Mouse (Mus musculus): ENCODE data around the gene Efcab6. TPM values are rescaled to one million over a fixed set of nuclear protein-coding genes. Genes with fewer than 3 reads are reported as not detected.

Efcab6 gene
- polyA plus RNA-seq, 1 experiment from 2014 or later: 1.3 TPM

DNA sequence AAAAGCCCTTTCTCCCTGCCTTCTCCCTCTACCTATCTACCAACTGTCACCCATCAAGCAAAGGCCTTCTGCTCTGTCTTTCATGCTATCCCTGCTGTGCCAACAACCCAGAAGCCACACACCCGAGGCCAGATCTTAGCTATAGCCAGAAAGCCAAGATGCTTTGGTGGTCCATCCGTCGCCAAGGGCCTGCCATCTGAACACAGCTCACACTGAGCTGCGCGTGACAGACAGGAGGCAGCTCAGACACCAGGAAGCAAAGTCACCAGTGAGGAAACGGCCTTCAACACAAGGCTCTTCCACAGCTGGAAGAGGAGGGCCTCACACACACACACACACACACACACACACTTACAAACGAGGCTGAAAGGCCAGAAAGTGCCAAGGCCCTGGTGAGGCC, 29.7 kb upstream of the Efcab6 start:
- no peaks in the 10 kb centered on the region for H3K4me1 ChIP-seq (ENCODE audit: control insufficient read depth, insufficient read depth, low read length)
- no peak overlapping the region for H3K4me2 ChIP-seq (ENCODE audit: low read depth, low read length)
- H3K4me3 ChIP-seq (ENCODE audit: low read depth, low read length): no peak overlapping the region
- no peaks in the 10 kb centered on the region for H3K36me3 ChIP-seq (ENCODE audit: control insufficient read depth, insufficient read depth, low read length)
- H3K9ac ChIP-seq (ENCODE audit: low read depth, low read length): no peak overlapping the region
- 43% methylated on average over 7 of the region's 7 CpGs for WGBS
- ATAC-seq (ENCODE audit: low read depth) (no peak), DNase-seq (ENCODE audit: low spot score) (no peak)
- H3K27me3 ChIP-seq (replicated peaks; ENCODE audit: control insufficient read depth, insufficient read depth, low read length): no peaks in the 10 kb centered on the region
- H3K27ac ChIP-seq (replicated peaks; ENCODE audit: low read depth, low read length): no peak overlapping the region
- H3K9me3 ChIP-seq (ENCODE audit: control insufficient read depth, low read length): no peaks in the 10 kb centered on the region

DNA sequence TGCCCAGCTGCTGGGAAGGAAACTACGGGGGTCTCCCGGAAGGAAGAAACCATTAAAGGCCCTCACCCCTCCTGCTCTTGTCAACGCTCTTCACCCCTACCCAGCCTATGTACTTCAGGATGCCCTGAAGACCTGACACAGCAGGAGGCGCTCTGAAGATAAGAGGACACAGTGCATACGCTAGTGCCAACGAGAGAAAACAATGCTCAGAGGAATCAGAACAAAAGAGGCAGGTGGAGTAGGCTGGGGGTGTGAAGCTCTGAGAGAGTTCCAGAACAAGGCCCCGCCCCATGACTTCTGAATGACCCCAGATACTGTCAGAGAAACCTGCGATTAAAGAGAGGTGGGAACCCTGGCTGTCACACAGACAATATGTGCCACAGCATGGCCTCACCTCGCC, 21.6 kb upstream of the Efcab6 start:
- no peaks in the 10 kb centered on the region for H3K9me3 ChIP-seq (ENCODE audit: control insufficient read depth, low read length)
- no peaks in the 10 kb centered on the region for H3K4me1 ChIP-seq (ENCODE audit: control insufficient read depth, insufficient read depth, low read length)
- H3K27me3 ChIP-seq (replicated peaks; ENCODE audit: control insufficient read depth, insufficient read depth, low read length): no peaks in the 10 kb centered on the region
- no peak for ATAC-seq (ENCODE audit: low read depth)
- no peaks in the 10 kb centered on the region for H3K36me3 ChIP-seq (ENCODE audit: control insufficient read depth, insufficient read depth, low read length)
- no peak overlapping the region for H3K4me2 ChIP-seq (ENCODE audit: low read depth, low read length)
- no peak for DNase-seq (ENCODE audit: low spot score)
- H3K9ac ChIP-seq (ENCODE audit: low read depth, low read length): no peak overlapping the region
- no peak overlapping the region for H3K4me3 ChIP-seq (ENCODE audit: low read depth, low read length)
- WGBS: 55% methylated on average over 9 of the region's 9 CpGs
- no peak overlapping the region for H3K27ac ChIP-seq (replicated peaks; ENCODE audit: low read depth, low read length)

DNA sequence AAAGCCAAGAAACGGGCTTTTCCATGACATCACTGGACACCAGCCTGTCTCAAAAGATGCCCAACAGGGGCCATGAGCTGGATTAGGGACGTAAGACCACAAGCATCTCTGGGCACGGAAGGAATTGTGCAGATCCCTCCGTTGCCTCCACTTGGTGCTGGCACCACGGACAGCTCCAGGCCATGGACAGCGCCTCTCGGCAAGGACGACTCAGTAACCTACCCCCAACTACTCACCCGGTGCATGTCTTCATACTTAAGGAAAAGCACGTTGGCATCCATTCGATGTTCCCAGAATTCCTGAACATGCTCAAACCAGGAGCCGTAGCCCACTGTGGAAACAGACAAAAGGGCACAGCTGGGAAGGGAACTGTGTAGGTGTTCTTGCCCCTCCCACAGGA, 21.2 kb upstream of the Efcab6 start:
- Histone ChIP-seq H3K27me3 (replicated peaks; ENCODE audit: control insufficient read depth, insufficient read depth, low read length) (no peaks in the 10 kb centered on the region), H3K4me2 (ENCODE audit: low read depth, low read length) (no peak overlapping the region), H3K9me3 (ENCODE audit: control insufficient read depth, low read length) (no peaks in the 10 kb centered on the region), H3K4me3 (ENCODE audit: low read depth, low read length) (no peak overlapping the region), H3K36me3 (ENCODE audit: control insufficient read depth, insufficient read depth, low read length) (no peaks in the 10 kb centered on the region), H3K27ac (replicated peaks; ENCODE audit: low read depth, low read length) (no peak overlapping the region), H3K4me1 (ENCODE audit: control insufficient read depth, insufficient read depth, low read length) (no peaks in the 10 kb centered on the region), H3K9ac (ENCODE audit: low read depth, low read length) (no peak overlapping the region)
- ATAC-seq (ENCODE audit: low read depth) (no peak), DNase-seq (ENCODE audit: low spot score) (peak; percentile 49)
- 23% methylated on average over 12 of the region's 12 CpGs for WGBS

DNA sequence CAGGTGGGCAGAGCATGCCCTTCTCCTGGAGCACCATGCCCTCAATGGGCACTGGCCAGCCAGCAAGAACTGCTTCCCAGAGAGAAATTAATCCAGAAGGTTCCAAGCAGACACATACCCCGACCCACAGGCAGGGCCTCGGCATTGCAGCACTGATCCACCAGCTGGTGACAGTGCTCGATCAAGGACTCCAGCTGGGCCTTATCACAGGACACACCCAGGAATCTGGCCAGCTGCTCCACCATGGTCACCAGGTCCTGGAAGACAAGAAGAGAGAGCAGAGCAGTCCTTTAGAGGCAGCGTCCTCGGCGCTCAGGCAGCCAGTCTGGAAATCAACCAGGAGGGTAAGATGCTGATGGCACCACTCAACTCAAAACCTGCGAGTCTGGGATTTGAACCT, 14.9 kb upstream of the Efcab6 start:
- H3K4me3 ChIP-seq (ENCODE audit: low read depth, low read length): no peak overlapping the region
- H3K9ac ChIP-seq (ENCODE audit: low read depth, low read length): no peak overlapping the region
- no peak for DNase-seq (ENCODE audit: low spot score)
- 73% methylated on average over 7 of the region's 7 CpGs for WGBS
- no peaks in the 10 kb centered on the region for H3K36me3 ChIP-seq (ENCODE audit: control insufficient read depth, insufficient read depth, low read length)
- no peaks in the 10 kb centered on the region for H3K27me3 ChIP-seq (replicated peaks; ENCODE audit: control insufficient read depth, insufficient read depth, low read length)
- no peak for ATAC-seq (ENCODE audit: low read depth)
- H3K4me2 ChIP-seq (ENCODE audit: low read depth, low read length): no peak overlapping the region
- H3K4me1 ChIP-seq (ENCODE audit: control insufficient read depth, insufficient read depth, low read length): no peaks in the 10 kb centered on the region
- H3K9me3 ChIP-seq (ENCODE audit: control insufficient read depth, low read length): no peaks in the 10 kb centered on the region
- no peak overlapping the region for H3K27ac ChIP-seq (replicated peaks; ENCODE audit: low read depth, low read length)

DNA sequence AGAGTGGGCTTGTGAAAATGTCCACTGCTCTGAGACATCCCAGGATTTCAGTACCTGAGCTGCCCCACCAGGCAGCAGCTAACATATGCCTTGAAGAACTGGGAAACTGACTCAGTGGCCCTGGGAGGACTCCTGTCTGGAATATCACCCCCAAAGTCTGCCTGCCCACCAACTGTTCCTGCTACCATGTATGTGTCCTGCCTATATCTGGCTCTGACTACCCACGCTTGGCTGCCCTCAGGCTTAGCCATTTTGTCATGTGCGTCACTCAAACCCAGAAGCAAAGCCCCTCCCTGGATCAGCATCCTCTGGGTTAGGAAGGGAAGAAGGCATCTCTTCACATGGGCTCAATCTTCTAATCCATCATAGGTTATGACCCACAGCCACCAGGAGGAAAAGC, 14.3 kb upstream of the Efcab6 start:
- H3K27ac ChIP-seq (replicated peaks; ENCODE audit: low read depth, low read length): no peak overlapping the region
- DNase-seq (ENCODE audit: low spot score) (no peak), ATAC-seq (ENCODE audit: low read depth) (no peak)
- H3K9me3 ChIP-seq (ENCODE audit: control insufficient read depth, low read length): no peaks in the 10 kb centered on the region
- H3K9ac ChIP-seq (ENCODE audit: low read depth, low read length): no peak overlapping the region
- 66% methylated on average over 2 of the region's 2 CpGs for WGBS
- H3K27me3 ChIP-seq (replicated peaks; ENCODE audit: control insufficient read depth, insufficient read depth, low read length): 0 out of 2 replicates have a peak, but pooled peaks cover 4% of the 10 kb centered on the region
- no peak overlapping the region for H3K4me2 ChIP-seq (ENCODE audit: low read depth, low read length)
- H3K4me3 ChIP-seq (ENCODE audit: low read depth, low read length): no peak overlapping the region
- H3K4me1 ChIP-seq (ENCODE audit: control insufficient read depth, insufficient read depth, low read length): no peaks in the 10 kb centered on the region
- H3K36me3 ChIP-seq (ENCODE audit: control insufficient read depth, insufficient read depth, low read length): no peaks in the 10 kb centered on the region

DNA sequence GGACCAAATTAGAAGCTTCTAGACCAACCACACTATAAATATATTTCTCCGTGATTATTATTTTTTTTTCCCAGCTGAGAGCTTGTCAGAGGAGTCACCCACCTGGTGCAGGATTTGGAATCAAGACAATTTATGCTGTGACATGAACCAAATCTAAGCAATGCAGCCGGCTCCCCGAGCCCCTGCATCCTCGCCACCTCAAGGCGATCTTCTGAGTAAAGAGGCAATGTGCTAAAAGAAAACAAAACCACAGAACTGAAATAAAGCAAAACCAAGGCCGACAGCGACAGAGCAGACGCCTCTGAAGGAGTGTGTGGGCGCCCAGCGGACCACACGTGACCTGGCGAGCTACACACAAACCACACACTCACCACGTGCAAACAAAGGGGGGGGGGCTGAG, 13.5 kb upstream of the Efcab6 start:
- H3K27me3 ChIP-seq (replicated peaks; ENCODE audit: control insufficient read depth, insufficient read depth, low read length): 0 out of 2 replicates have a peak, but pooled peaks cover 4% of the 10 kb centered on the region
- 77% methylated on average over 13 of the region's 13 CpGs for WGBS

DNA sequence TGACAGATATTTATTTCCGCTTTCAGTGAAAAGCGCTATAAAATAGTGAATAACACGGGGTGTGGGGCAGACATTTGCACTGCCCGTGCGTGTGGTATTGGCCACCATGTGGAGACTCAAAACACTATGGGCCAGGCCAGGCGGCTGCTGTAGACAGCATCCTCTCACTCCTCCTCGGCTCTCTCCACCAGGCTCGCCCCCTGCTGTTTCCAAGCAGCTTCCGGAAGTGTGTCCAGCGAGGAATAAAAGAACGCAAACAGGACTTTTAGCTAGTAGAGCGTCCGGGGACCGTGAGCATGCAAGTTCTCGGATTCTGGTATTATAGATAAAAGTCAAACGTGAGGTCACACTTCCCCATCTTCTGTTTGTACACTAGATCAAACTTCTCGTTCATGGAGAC, 12.0 kb upstream of the Efcab6 start:
- no peak overlapping the region for H3K4me2 ChIP-seq (ENCODE audit: low read depth, low read length)
- ATAC-seq (ENCODE audit: low read depth) (no peak), DNase-seq (ENCODE audit: low spot score) (no peak)
- H3K27ac ChIP-seq (replicated peaks; ENCODE audit: low read depth, low read length): no peak overlapping the region
- peaks cover 12% of the 10 kb centered on the region; the same call in 1 of the 2 replicates for H3K27me3 ChIP-seq (replicated peaks; ENCODE audit: control insufficient read depth, insufficient read depth, low read length)
- no peaks in the 10 kb centered on the region for H3K36me3 ChIP-seq (ENCODE audit: control insufficient read depth, insufficient read depth, low read length)
- no peak overlapping the region for H3K4me3 ChIP-seq (ENCODE audit: low read depth, low read length)
- 57% methylated on average over 17 of the region's 17 CpGs for whole genome bisulfite sequencing
- no peaks in the 10 kb centered on the region for H3K4me1 ChIP-seq (ENCODE audit: control insufficient read depth, insufficient read depth, low read length)
- no peak overlapping the region for H3K9ac ChIP-seq (ENCODE audit: low read depth, low read length)
- no peaks in the 10 kb centered on the region for H3K9me3 ChIP-seq (ENCODE audit: control insufficient read depth, low read length)

More for the DNA sequence above, 13.5 kb upstream of the Efcab6 start:
- H3K9ac ChIP-seq (ENCODE audit: low read depth, low read length): no peak overlapping the region
- DNase-seq (ENCODE audit: low spot score): no peak
- no peak for ATAC-seq (ENCODE audit: low read depth)
- no peak overlapping the region for H3K4me3 ChIP-seq (ENCODE audit: low read depth, low read length)
- no peaks in the 10 kb centered on the region for H3K4me1 ChIP-seq (ENCODE audit: control insufficient read depth, insufficient read depth, low read length)
- no peak overlapping the region for H3K27ac ChIP-seq (replicated peaks; ENCODE audit: low read depth, low read length)
- no peaks in the 10 kb centered on the region for H3K9me3 ChIP-seq (ENCODE audit: control insufficient read depth, low read length)
- no peak overlapping the region for H3K4me2 ChIP-seq (ENCODE audit: low read depth, low read length)
- H3K36me3 ChIP-seq (ENCODE audit: control insufficient read depth, insufficient read depth, low read length): no peaks in the 10 kb centered on the region

DNA sequence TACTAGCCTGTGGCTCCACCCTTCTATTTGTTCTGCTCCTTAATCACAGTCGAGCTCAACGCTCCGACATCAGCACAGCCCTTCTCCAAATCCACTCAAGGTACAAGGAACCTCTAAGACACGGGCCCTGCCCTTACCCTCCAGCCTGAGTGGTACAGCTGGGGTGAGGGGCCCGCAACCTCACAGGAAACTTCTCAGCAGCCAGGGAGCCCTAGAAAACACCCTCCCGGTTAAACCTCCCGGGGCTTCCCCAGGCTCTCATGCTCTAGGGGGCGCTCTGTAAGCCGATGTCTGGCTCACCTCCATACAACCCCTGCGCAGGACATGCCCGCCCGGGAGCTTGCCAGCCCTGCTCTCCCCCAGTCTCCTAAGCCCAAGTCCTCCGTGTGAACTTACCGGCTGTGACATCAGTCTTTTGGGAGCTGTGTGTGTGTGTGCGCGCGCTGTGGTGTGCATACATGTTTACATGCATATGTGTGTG, 9.6 kb upstream of the Efcab6 start:
- Histone ChIP-seq H3K27ac (replicated peaks; ENCODE audit: low read depth, low read length) (no peak overlapping the region), H3K36me3 (ENCODE audit: control insufficient read depth, insufficient read depth, low read length) (no peaks in the 10 kb centered on the region), H3K9ac (ENCODE audit: low read depth, low read length) (no peak overlapping the region), H3K9me3 (ENCODE audit: control insufficient read depth, low read length) (no peaks in the 10 kb centered on the region), H3K27me3 (replicated peaks; ENCODE audit: control insufficient read depth, insufficient read depth, low read length) (peaks cover 24% of the 10 kb centered on the region; the same call in 1 of the 2 replicates), H3K4me1 (ENCODE audit: control insufficient read depth, insufficient read depth, low read length) (no peaks in the 10 kb centered on the region; the same call in 1 of the 2 replicates), H3K4me2 (ENCODE audit: low read depth, low read length) (no peak overlapping the region), H3K4me3 (ENCODE audit: low read depth, low read length) (no peak overlapping the region)
- 22% methylated on average over 17 of the region's 17 CpGs for WGBS
- ATAC-seq (ENCODE audit: low read depth) (peak; percentile 19; the same call in 1 of the 2 replicates), DNase-seq (ENCODE audit: low spot score) (no peak)

DNA sequence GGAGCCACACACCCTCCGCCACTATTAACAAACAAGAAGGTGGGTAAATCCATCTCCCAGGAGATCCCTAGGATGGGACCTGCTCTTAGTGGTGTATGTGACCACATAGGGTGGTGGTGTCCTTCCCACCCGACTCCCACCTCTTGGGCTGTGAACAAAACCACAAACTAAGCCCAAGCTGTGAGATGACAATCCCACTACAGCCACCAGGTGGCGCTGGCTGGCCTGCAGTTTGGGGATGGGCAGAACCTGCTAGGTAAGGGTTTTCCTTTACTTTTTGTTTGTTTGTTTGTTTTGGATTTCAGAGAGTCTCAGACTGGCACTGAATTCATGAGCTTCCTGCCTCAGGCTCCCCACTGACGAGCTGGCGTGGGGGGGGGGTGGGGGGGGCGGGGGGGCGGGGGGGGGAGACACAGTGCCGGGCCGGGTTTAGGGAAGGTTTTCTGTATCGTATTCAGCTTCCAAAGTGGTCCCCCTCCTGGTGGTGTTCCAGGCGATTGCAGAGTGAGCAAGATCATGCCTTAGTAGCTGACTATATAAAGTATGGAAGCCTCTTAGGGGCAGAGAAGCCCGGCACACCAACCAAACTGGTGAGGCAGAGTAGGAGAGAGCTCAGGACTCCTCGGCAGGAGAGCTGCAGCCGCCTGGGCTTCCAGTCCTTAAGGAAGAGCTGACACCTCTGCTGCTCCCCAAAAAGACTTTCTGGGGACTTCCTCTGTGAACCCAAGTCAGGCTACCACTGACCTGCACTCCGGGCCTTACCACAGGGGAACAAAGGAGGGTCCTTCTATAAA, 8.9 kb upstream of the Efcab6 start:
- H3K27ac ChIP-seq (replicated peaks; ENCODE audit: low read depth, low read length): no peak overlapping the region
- H3K9ac ChIP-seq (ENCODE audit: low read depth, low read length): no peak overlapping the region
- peaks cover 29% of the 10 kb centered on the region for H3K27me3 ChIP-seq (replicated peaks; ENCODE audit: control insufficient read depth, insufficient read depth, low read length)
- ATAC-seq (ENCODE audit: low read depth) (no peak), DNase-seq (ENCODE audit: low spot score) (peak; percentile 50)
- WGBS: 8% methylated on average over 13 of the region's 15 CpGs
- H3K9me3 ChIP-seq (ENCODE audit: control insufficient read depth, low read length): no peaks in the 10 kb centered on the region
- no peaks in the 10 kb centered on the region for H3K36me3 ChIP-seq (ENCODE audit: control insufficient read depth, insufficient read depth, low read length)
- no peak overlapping the region for H3K4me2 ChIP-seq (ENCODE audit: low read depth, low read length)
- H3K4me1 ChIP-seq (ENCODE audit: control insufficient read depth, insufficient read depth, low read length): no peaks in the 10 kb centered on the region; the same call in 1 of the 2 replicates
- no peak overlapping the region for H3K4me3 ChIP-seq (ENCODE audit: low read depth, low read length)
